ENCODE assay signal across 16 mouse cellular contexts in genomic region chr2:169397013-169397412, GRCm38 (mm10).
A peak's percentile ranks its signal among the peaks of the same experiment; 100 is the strongest.
DNase-seq lines count a peak whose midpoint lies in the region.
"Had no signal": no experiment of that assay in that cellular context is flagged by ENCODE, and none has a peak within 500 bp of the region (broad histone marks: within the 10 kb centered on the region; RNA-seq: fewer than 3 reads in every experiment).

No protein-coding gene starts in this region.

- no peaks in the 10 kb centered on the region for H3K36me3 ChIP-seq in limb, embryonic 10.5 days
- H3K36me3 ChIP-seq: liver, embryonic 15.5 days; neural tube, embryonic 12.5 days had no signal

- H3K4me1 ChIP-seq in limb, embryonic 10.5 days = peaks cover 22% of the 10 kb centered on the region
- H3K4me1 ChIP-seq: forebrain, embryonic 13.5 days; liver, embryonic 15.5 days; megakaryocyte, embryonic 14.5 days had no signal

- 75% methylated on average over 4 of the region's 4 CpGs for WGBS in limb, embryonic 10.5 days

- H3K27ac ChIP-seq in limb, embryonic 10.5 days = peak overlapping the region; percentile 14; the same call in 1 of the 2 replicates
- H3K27ac ChIP-seq: forebrain, embryonic 13.5 days; liver, embryonic 15.5 days; neural tube, embryonic 12.5 days had no signal

- H3K9me3 ChIP-seq in limb, embryonic 10.5 days (replicated peaks) = no peaks in the 10 kb centered on the region
- H3K9me3 ChIP-seq: forebrain, embryonic 13.5 days; neural tube, embryonic 12.5 days had no signal

- H3K4me3 ChIP-seq in limb, embryonic 10.5 days = no peak overlapping the region
- H3K4me3 ChIP-seq: forebrain, embryonic 13.5 days; liver, embryonic 15.5 days; megakaryocyte, embryonic 14.5 days; neural tube, embryonic 12.5 days had no signal

- no peaks in the 10 kb centered on the region for H3K27me3 ChIP-seq in limb, embryonic 10.5 days (ENCODE audit: low read depth, poor library complexity, severe bottlenecking)
- H3K27me3 ChIP-seq: CH12.LX; forebrain, embryonic 13.5 days; liver, embryonic 15.5 days; megakaryocyte, embryonic 14.5 days; neural tube, embryonic 12.5 days; Patski had no signal

- DNase-seq in gastrocnemius, adult 18-20 months (ENCODE audit: low spot score) = peak; percentile 65
- no peak for DNase-seq in gastrocnemius, postnatal 10 days
- peak; percentile 8 for DNase-seq in ovary, postnatal 36 days (ENCODE audit: low spot score)
- no peak for DNase-seq in ovary, adult 18-20 months (ENCODE audit: low spot score)
- DNase-seq in limb, embryonic 10.5 days (ENCODE audit: low spot score) = no peak
- DNase-seq in lung, postnatal 25 days (ENCODE audit: low spot score) = peak; percentile 19
- no peak for DNase-seq in thymus, postnatal 36 days
- no peak for DNase-seq in thymus, postnatal 4 days
- DNase-seq: cerebellum, adult 8-10 months; spleen, adult 18-20 months had no signal

Comparison
In these comparisons a context has a peak if more than half of its experiments do, and no peak if none do; other contexts are left out.
1. DNase-seq: peak in gastrocnemius, adult 18-20 months (single experiment), ovary, postnatal 36 days (single experiment) and lung, postnatal 25 days (single experiment); none in gastrocnemius, postnatal 10 days (single experiment), ovary, adult 18-20 months (single experiment), limb, embryonic 10.5 days (single experiment), thymus, postnatal 36 days (0 of 2) and thymus, postnatal 4 days (single experiment).